Mouse (Mus musculus): ENCODE measurements around the gene Itgax.

GRCm38 (mm10) chr7:128114371-128115105 is 14.8 kb upstream of the Itgax start:
- TF ChIP-seq CTCF (IDR thresholded peaks at IDR 0.05; ENCODE audit: borderline replicate concordance, extremely low read depth, insufficient read depth, insufficient read length): no peak
- TF ChIP-seq POLR2A (IDR thresholded peaks at IDR 0.05; ENCODE audit: borderline replicate concordance, extremely low read depth, insufficient read depth, insufficient read length, poor library complexity, severe bottlenecking): no peak

Data from brain, embryonic 14.5 days (tissue).